Mouse (Mus musculus) C2C12 (cell line): ENCODE data around the gene Irx4. TPM values are rescaled to one million over a fixed set of nuclear protein-coding genes. Genes with fewer than 3 reads are reported as not detected.

Source experiments
- H3K27me3 ChIP-seq: one replicate; pipeline ENCODE4 v1.6.1; 2011; ENCODE audit not compliant: control insufficient read depth, insufficient read depth, insufficient read length
- H3K36me3 ChIP-seq: one replicate; pipeline ENCODE4 v1.6.1; 2011; ENCODE audit not compliant: control insufficient read depth, insufficient read depth
- H3K4me3 ChIP-seq: one replicate; pipeline ENCODE4 v1.5.1; 2011; ENCODE audit warnings: mild to moderate bottlenecking, control low read depth; ENCODE audit not compliant: poor library complexity, insufficient read depth, severe bottlenecking
- H3K79me2 ChIP-seq: one replicate; pipeline ENCODE4 v1.6.1; 2011; ENCODE audit not compliant: control insufficient read depth, insufficient read depth
- H3K79me3 ChIP-seq: one replicate; pipeline ENCODE4 v1.6.1; 2011; ENCODE audit warnings: low read depth, control low read depth
- H3ac ChIP-seq: one replicate; pipeline ENCODE3; 2011; ENCODE audit warnings: low read depth; ENCODE audit not compliant: control insufficient read depth, insufficient read length
- CEBPB ChIP-seq: IDR thresholded peaks from one replicate; pipeline ENCODE4 v1.6.1; 2011; ENCODE audit warnings: low read depth, mild to moderate bottlenecking, control low read depth, moderate library complexity
- CTCF ChIP-seq: IDR thresholded peaks from one replicate; pipeline ENCODE4 v1.5.1; 2011; ENCODE audit not compliant: control insufficient read depth, insufficient read depth, insufficient read length
- FOSL1 ChIP-seq: IDR thresholded peaks from one replicate; pipeline ENCODE4 v1.8.0; 2011; ENCODE audit warnings: mild to moderate bottlenecking, low read length; ENCODE audit not compliant: poor library complexity, insufficient read depth, severe bottlenecking
- MAX ChIP-seq: IDR thresholded peaks from one replicate; pipeline ENCODE4 v1.6.1; 2011; ENCODE audit warnings: mild to moderate bottlenecking, control low read depth
- MYOD1 ChIP-seq: IDR thresholded peaks from one replicate; pipeline ENCODE4 v1.6.1; 2011; ENCODE audit warnings: low read depth; ENCODE audit not compliant: control insufficient read depth, insufficient read length
- MYOG ChIP-seq: IDR thresholded peaks from one replicate; pipeline ENCODE4 v1.6.1; 2011; ENCODE audit not compliant: control insufficient read depth, insufficient read length; ENCODE audit errors: extremely low read depth
- USF1 ChIP-seq: IDR thresholded peaks from one replicate; pipeline ENCODE4 v1.6.1; 2011; ENCODE audit warnings: low read depth, mild to moderate bottlenecking, control low read depth, moderate library complexity
- polyA plus RNA-seq: library from polyadenylated mRNA; unstranded; fragments of >200 nt; fragmentation: generic; extraction: Trizol; gene quantifications from one replicate; pipeline ENCODE4 v1.2.1, GENCODE M21; 2012; ENCODE audit warnings: missing spikeins

The Irx4 gene
- polyA plus RNA-seq, 1 experiment = not detected

GRCm38 (mm10) chr13:73305398-73306084 lies 45.3 kb downstream of the Irx4 start:
- TF ChIP-seq CTCF = no peak
- TF ChIP-seq MAX = no peak
- TF ChIP-seq MYOD1 = no peak
- TF ChIP-seq FOSL1 = no peak
- TF ChIP-seq CEBPB = no peak
- no peak for TF ChIP-seq MYOG
- no peak for TF ChIP-seq USF1
- Histone ChIP-seq H3ac (no peak overlapping the region), H3K36me3 (no peaks in the 10 kb centered on the region), H3K27me3 (peaks cover 20% of the 10 kb centered on the region), H3K79me2 (no peaks in the 10 kb centered on the region), H3K79me3 (no peaks in the 10 kb centered on the region), H3K4me3 (no peak overlapping the region)

DNA sequence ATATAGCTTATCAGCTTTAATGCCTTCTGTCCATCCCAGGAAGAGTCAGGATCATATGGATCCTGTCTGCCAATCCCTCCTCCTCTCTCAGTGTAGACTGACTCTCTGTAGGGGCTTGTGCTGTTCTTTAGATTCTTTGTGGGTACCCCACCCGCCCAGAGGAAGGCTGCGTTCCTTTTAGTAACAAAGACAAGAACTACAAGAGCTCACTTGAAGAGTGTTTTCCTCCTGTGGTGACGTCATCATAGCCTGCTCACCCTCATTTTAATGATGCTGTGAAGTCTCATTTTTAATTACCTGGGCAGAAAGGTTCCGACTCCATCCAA lies 45.8 kb downstream of the Irx4 start:
- no peaks in the 10 kb centered on the region for H3K79me3 ChIP-seq
- H3K4me3 ChIP-seq = no peak overlapping the region
- H3K79me2 ChIP-seq = no peaks in the 10 kb centered on the region
- no peaks in the 10 kb centered on the region for H3K36me3 ChIP-seq
- no peak overlapping the region for H3ac ChIP-seq
- H3K27me3 ChIP-seq = peaks cover 20% of the 10 kb centered on the region
- no peak for TF ChIP-seq MYOD1

- Histone ChIP-seq H3K27me3 (peaks cover 20% of the 10 kb centered on the region), H3K4me3 (no peak overlapping the region), H3K36me3 (no peaks in the 10 kb centered on the region), H3ac (no peak overlapping the region), H3K79me2 (no peaks in the 10 kb centered on the region), H3K79me3 (no peaks in the 10 kb centered on the region)
- TF ChIP-seq MAX = no peak
- no peak for TF ChIP-seq USF1
Measured at GRCm38 (mm10) chr13:73306430-73306829, 46.2 kb downstream of the Irx4 start.

GRCm38 (mm10) chr13:73310183-73310929 lies 50.1 kb downstream of the Irx4 start:
- no peaks in the 10 kb centered on the region for H3K79me2 ChIP-seq
- no peak overlapping the region for H3ac ChIP-seq
- no peak overlapping the region for H3K4me3 ChIP-seq
- TF ChIP-seq MYOG (no peak), CTCF (peak; percentile 82)
- H3K79me3 ChIP-seq = no peaks in the 10 kb centered on the region
- no peaks in the 10 kb centered on the region for H3K36me3 ChIP-seq
- peaks cover 12% of the 10 kb centered on the region for H3K27me3 ChIP-seq

Other genes with a start within 250 kb of the Irx4 start
- 94.7 TPM for gene Mrpl36, start 68.0 kb downstream of the Irx4 start, polyA plus RNA-seq
- gene Ndufs6, start 68.1 kb downstream of the Irx4 start, polyA plus RNA-seq = 288 TPM
- 22.5 TPM for gene Lpcat1, start 206.7 kb downstream of the Irx4 start, polyA plus RNA-seq